Mouse (Mus musculus): Measurements from ENCODE around the gene Pla2g15.

Pla2g15 gene

DNA sequence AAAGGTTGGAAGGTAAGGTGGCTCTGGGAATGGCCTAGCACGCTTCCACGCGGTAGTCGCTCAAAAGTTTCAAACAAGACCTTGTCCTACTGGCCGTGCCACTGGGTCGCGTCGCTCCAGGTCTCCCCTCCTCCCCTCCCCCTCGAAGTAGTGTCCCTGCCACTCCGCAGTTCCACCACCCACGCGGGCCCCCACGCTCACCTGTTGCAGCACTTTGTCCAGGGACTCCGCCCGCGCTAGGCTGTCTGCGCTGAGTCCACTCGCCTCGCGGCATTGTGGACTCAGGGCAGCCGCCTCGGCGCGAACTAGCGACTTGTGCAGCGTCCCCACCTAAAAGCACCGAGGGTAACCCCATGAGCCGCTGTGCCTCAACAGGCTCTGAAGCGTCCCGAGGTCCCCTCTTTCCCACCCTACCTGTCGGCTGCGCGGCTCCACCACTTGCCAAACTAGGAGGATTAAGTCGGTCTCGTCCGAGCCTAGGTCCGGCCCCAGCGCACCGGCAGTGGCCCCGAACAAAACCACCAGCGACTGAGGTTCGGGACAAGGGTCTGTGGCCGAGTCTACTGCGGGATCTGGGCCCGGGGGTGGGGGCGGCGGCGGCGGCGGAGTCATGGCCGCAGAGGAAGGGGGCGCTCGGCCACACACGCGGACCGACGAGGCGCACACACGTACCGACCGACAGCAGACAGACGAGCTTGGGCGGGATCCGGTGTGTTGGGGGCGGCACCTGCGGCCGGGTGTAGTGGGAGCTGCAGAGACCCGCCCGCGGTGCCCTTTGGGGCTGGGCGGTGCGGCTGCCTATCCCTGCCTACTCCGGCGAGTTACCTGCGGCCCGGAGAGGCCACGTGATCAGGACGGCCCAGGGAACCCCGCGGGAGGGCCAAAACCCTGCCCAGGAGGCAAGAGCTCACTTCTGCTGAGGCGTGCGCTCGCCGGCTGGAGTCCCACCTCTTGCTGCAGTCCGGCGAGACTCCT lies 13.8 kb upstream of the Pla2g15 start, which contains the start of gene Esrp2:
TSS of gene Esrp2 (minus strand) at position 819 of the 975 bp plus-strand sequence.
- DNase-seq: peak; percentile 93 to 95

DNA sequence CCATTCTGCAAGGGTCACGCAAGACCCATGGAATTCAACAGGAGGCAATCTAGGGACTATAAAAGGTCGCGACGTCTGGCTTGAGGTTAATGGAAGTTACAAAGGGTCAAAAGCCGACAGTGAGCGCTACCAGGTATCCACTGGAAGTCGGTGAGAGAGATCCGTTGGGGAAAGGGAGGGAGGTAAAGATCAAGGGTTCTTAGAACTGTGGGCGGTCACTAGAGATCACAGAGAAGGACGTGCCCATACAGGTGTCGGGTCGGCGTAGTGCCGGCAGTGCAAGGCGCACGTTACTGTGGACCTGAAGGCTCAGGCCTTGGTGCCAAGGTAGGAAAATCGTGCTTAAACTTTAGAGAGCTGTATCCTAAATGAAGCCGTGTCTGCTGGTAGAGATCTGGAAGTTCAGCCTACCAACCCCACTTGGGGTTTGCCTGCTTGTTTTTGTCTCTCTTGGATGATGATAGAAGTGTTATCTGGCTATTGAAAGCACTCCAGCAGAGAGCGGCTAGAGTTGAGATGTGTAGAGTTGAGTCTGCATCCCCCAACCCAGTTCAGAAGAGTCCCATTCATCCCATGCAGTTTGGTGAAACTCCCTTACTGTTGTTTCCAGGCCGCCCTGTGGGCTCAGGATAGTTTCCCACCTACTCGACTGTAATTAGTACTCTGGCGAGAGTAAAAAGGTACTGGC lies 12.8 kb upstream of the Pla2g15 start:
- peak; percentile 54 to 67 for DNase-seq

- DNase-seq: peak; percentile 94 to 96
Observed at GRCm38 (mm10) chr8:106137906-106138477, 12.2 kb upstream of the Pla2g15 start.

- no peak for DNase-seq
Observed at GRCm38 (mm10) chr8:106138616-106139015, 11.6 kb upstream of the Pla2g15 start.

GRCm38 (mm10) chr8:106140191-106140590 lies 10.0 kb upstream of the Pla2g15 start:
- no peak for DNase-seq

DNA sequence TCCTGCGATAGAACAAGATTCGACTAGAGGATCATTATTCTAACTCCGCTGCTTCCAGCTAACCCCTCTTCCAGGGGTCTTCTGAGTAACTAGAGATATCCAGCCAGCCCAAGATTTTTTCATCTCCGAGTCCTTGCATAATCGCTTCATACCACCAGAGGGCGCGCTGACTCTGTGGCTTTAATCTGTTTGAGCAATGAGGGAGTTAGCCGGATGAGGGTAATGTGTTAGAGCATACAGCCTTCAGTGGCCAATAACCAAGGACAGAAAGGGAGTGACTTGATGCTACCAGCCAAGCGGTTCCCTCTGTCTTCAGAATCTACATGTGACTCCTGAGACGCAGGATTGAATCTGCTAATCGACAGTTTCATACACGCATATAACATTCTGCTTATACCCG lies 9.4 kb upstream of the Pla2g15 start:
- peak; percentile 82 to 83 for DNase-seq

- DNase-seq: peak in 1 of 2 experiments; percentile 52
Observed at GRCm38 (mm10) chr8:106145331-106145730, 4.9 kb upstream of the Pla2g15 start.

- no peak for DNase-seq
Observed at GRCm38 (mm10) chr8:106146014-106146413, 4.2 kb upstream of the Pla2g15 start.

DNA sequence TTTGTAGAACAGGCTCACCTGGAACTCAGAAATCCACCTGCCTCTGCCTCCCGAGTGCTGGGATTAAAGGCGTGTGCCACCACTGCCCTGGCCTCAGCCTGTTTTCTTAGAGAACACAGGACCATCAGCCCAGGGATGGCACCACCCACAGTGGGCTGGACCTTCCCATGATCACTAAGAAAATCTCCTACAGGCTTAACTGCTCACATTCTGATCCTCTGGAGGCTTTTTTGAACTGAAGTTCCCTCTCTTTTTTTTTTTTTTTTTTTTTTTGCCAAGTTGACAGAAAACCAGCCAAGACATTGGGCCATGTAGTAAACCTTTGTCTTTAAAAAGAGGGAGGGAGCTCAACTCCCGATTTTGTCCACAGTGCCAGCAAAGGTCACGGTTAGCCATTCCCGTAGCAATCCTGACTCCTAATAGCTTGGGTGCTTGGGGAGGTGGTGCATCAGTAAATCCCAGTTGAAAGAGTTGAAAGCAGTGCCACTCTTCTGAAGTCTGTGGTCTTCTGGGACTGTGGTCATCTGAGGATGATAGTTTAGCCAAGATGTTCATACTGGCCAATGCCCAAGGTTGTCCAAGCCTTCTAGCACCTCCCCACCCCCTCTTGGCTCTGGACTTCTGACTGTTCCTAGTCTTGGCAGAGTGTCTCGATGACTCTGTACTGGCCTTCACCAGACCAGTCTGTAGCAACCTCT lies 2.2 kb upstream of the Pla2g15 start:
- DNase-seq: peak in 1 of 2 experiments; percentile 46

DNA sequence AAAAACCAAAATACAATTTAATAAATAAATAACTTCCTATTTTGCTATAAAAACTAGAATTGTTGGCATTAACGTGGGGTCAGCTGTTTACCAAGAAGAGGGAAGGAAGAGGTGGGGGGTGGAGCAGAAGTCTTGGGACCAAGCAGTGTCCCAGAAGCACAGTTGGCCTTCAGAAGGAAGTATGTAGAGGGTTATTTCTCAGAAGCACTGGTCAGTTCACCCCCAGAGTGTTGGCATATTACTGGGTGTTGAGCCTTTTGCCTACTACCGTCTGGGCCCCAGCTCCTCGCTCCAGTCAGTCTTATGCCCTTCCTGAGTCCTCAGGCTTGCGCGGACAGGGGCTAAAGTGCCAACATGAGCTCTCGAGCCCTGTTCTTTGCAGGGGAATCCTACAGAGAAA lies 1.2 kb upstream of the Pla2g15 start:
- peak; percentile 32 to 48 for DNase-seq

DNA sequence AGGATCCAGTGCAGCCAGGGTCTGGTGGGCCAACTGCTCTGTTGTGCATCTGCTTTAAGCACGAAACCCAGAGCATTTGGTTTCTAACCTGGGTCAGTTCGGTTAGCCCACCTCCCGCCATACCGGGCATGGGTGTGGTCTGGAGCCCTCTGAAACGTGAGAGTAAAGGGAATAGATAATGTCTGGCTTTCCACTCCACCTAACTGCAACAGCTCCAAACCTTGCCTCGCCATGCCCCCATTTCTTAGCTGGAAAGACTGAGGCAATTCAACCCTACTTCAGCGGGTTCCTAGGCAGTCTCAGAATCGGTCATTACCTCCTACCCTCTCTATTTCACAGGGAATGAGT lies 428 bp downstream of the Pla2g15 start:
- DNase-seq: no peak

- no peak for DNase-seq
Observed at GRCm38 (mm10) chr8:106151041-106151440, 842 bp downstream of the Pla2g15 start.

DNA sequence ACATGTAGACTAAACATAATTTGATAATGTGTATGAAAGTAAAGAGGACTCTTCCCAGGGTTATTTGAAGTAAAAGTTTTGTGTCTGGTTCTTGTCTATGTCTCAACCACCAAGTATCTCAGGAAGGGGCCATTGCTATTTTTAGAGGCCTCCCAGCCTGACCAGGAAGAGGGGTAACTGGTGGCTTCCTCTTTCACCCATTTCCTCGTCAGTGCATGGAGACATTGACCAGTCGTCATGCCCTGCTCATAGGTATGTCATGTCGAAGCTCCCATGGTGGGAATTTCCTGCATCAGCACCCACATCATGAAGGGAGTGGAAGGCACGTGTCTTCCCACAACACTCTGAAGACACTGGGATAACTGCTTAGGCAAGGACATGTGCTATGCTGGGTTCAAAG lies 2.7 kb downstream of the Pla2g15 start:
- no peak for DNase-seq

- no peak for DNase-seq
Observed at GRCm38 (mm10) chr8:106157419-106157818, 7.2 kb downstream of the Pla2g15 start.

- DNase-seq: no peak
Observed at GRCm38 (mm10) chr8:106158381-106158780, 8.2 kb downstream of the Pla2g15 start.

GRCm38 (mm10) chr8:106159876-106160275 lies 9.7 kb downstream of the Pla2g15 start:
- DNase-seq: no peak

GRCm38 (mm10) chr8:106163251-106163650 lies 13.1 kb downstream of the Pla2g15 start:
- DNase-seq: no peak

- DNase-seq: peak; percentile 69 to 76
Observed at GRCm38 (mm10) chr8:106165460-106165859, 15.3 kb downstream of the Pla2g15 start.

DNA sequence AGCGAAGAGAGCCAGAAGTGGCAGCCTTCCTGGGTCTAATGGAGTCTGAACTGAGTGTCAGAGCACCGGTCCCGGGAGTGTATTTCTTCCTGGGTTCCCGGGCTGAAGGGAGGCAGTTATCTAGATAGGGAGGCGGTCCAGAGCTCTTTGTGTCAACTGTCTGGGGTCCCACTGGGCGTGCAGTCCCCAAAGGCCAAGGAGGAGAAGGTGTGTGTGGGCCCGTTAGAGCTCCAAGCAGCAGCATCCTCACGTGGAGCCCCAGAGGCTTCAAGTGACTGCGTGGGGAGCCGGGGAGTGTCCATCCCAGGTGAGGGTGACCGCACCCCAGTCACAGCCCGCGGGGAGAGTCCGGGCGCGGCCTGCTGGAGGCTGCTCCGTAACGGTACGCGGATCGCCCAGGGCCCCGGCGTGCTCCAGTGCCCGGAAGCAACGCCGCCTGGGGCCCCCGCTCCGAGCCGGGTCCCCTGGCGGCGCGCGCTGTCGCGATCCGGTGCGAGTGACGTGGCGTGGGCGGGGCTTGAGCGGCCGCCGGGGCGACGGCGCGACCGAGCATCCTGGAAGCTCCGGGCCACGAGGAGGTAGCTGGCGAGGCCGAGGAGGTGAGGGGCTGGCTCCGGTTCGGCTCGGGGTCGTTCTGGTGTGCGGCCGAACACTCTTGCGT lies 18.3 kb downstream of the Pla2g15 start, which contains the start of gene Slc7a6:
TSS of gene Slc7a6 (plus strand) at position 502 of the 661 bp plus-strand sequence.
- DNase-seq: peak; percentile 84 to 87

DNA sequence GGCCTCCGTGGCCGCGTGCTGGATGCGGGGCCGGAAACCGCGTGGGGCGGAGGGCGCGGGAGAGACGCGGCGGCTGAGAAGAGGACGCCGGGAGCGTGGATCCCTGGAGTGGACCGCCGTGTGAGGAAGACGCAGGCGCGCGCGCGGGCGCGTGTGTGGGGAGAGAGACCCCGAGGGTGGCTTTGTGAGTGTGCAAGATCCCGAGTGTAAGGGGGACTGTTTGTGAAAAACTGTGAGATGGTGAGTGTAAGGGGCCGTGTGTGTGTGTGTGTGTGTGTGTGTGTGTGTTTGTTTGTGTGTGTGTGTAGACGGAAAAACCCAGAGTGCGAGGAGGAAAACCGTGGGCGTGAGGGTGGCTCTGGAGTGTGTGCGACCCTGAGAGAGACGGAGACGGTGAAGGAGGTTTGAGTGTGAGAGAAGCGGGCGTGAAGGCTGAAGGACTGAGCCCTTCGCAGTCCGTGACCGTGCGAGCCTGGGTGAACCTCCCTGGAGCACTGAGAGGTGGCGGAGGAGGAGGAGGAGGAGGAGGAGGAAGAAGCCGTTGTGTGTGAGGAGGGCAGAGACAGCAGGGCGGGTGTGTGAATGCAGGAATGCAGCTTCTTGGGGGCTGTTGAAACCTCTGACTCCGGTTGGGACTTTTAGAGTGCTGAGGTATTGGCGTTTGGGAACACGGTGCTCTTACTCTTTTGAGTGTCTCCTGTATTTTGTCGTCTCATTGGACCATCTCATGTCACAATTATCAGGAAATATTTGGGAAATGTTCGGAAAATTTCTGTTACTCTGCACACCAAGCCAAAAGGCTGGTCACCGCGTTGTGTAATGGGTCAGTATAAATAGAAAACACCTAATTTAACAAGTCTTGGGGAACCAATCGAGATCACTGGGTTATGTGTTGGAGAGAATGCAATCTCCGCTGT lies 19.1 kb downstream of the Pla2g15 start:
- DNase-seq: peak; percentile 44 to 46

GRCm38 (mm10) chr8:106169934-106170480 lies 19.8 kb downstream of the Pla2g15 start:
- DNase-seq: no peak

All from lung, adult 18-20 months (tissue).